Mouse (Mus musculus): ENCODE results near the gene Phf21a.

Gene Phf21a

DNA sequence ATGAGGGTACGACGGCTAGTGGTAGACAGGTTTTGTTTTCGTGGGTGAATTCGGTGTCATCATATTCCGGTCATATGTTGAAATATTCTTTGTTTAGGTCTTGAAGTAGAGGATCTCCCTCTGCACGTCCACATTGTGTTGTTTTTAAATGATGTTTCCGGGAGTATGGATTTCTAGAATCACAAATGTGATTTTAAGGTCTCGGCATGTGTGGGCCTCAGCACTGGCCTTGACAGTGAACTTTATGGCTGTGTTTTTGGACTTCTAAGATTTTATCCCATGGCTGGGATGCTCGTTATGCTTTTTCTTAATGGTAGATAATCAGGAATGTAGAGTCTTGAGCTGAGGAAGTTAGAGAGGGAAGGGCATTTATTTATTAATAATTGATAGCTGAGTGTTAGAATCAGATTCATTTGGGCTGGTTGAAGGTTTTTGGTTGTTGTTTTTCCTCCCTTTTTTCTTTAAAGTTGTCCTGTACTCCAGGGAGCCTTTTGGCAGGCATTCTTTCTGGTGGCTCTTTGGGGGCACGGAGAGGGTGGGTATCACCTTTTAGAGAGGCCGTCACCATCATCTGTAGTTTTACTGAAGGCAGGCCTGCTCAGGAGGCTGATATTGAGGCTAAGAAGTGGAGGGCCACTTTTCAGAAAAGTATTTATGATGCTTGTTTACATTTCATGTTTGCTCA, 93.0 kb downstream of the Phf21a start:
- ChIA-PET CTCF (interaction anchor here in 2 of 4 experiments (0.7 to 1.8 kb wide), 2 partner anchors 49 to 202 kb away, joined by 3 to 5 read pairs; no protein-coding TSS in a partner anchor), POLR2A (interaction anchor here in 2 of 4 experiments (0.6 to 3.3 kb wide), 9 partner anchors 16 to 620 kb away, joined by 3 to 11 read pairs (median 4); no protein-coding TSS in a partner anchor)

DNA sequence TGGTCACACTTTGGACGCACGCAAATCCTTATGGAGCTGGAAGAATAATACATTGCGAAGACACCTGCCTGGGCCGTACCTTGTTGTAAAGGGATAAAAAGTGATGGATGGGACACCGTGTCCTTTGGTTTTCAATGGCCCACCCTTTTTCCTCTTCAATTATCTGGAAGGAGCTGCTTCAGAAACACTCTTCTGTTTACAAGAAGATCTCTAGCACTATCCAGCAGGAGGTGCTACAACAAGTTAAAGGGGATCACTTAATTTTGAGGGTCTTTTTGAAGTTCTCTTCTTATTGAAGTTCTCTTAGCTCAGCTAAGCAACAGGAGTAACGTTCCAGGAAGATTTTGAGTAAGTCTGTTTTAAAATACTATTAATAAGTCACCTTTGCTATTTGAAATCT, 94.1 kb downstream of the Phf21a start:
- CTCF ChIA-PET = interaction anchor here in 2 of 4 experiments (1.1 to 1.8 kb wide), 3 partner anchors 9 to 257 kb away, joined by 4 to 6 read pairs (median 5); no protein-coding TSS in a partner anchor
- POLR2A ChIA-PET = interaction anchor here in 3 of 4 experiments (0.6 to 3.3 kb wide), 10 partner anchors 15 to 224 kb away, joined by 3 to 11 read pairs (median 4); no protein-coding TSS in a partner anchor

DNA sequence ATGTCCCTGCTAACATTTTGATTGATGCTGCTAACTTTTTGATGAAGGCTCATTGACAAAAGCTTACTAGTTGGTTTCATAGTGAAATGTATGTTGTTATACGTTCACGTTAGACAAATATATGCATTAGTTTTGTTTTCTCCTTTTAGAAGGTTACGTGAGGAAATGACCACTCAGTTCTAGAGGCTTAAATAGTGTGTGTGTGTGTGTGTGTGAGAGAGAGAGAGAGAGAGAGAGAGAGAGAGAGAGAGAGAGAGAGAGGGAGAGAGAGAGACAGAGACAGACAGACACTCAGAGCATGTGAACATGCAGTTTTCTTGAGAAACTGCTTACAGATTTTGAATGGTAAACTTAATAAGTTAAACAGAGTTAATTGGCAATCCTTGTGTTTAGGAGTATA, 95.8 kb downstream of the Phf21a start:
- ChIA-PET POLR2A (interaction anchor here in 2 of 4 experiments (0.7 to 3.3 kb wide), 7 partner anchors 10 to 129 kb away, joined by 3 to 11 read pairs (median 3); no protein-coding TSS in a partner anchor), CTCF (interaction anchor here in 2 of 4 experiments (0.6 to 0.7 kb wide), 2 partner anchors 81 to 783 kb away, joined by 3 read pairs; no protein-coding TSS in a partner anchor)

DNA sequence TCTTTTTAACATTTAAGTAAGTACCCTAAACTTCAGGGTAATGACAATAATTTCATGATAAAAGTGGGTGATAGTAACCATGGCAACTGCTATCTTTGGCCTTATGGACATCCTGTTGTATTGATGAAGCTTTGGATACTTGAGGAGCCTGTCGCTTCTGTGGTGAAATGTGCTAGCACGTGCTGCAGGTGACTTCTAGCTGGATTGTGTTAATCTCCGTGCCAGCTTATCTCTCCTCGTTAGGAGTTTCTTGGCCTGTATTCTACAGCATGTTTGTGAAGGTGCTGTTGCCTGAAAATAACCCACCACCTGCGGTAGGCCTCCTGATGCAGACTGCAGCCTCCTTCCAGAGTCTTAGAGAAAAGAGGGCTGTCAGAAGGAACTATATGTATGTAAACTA, 98.0 kb downstream of the Phf21a start:
- POLR2A ChIA-PET = interaction anchor here in 2 of 4 experiments (0.7 to 1.3 kb wide), 2 partner anchors 12 to 238 kb away, joined by 3 read pairs; no protein-coding TSS in a partner anchor
- CTCF ChIA-PET = no interaction called here

DNA sequence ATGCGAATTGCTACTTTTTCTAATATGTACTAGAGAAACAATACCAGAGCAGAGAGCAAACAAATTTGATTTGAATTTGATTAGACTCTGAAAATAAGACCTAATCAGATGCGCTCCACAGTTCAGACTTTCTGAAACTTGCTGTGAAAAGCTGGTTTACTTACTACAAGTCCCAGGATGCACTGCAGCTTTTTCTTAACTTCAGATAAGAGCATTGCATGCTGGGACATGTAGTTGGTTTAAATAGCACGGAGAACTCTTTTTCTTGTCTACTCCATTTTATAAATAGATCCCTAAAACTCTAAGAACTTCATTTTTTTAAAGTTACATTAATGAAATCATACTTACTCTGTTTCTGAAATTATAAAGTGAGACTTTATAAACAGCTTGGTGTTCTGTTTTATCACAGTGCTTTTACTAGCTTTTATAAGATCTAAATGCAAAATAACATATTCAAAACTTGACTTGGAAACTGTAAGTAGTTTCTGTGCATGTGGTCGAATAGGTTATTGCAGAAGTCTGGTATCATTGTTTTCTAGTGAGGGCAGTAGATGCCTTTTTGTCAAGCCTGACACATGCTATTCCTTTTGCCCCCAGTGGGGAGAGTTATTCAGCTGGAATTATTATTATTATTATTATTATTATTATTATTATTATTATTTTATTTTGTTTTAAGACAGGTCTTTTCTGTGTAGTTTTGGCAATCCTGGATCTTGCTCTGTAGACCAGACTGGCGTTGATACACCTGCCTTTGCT, 99.1 kb downstream of the Phf21a start:
- ChIA-PET CTCF (interaction anchor here in 1 of 4 experiments (0.6 kb wide), 2 partner anchors 264 to 1594 kb away, joined by 3 to 4 read pairs; no protein-coding TSS in a partner anchor), POLR2A (interaction anchor here (0.6 to 2.1 kb wide), 10 partner anchors 9 to 237 kb away, joined by 3 to 6 read pairs (median 3); no protein-coding TSS in a partner anchor)

- POLR2A ChIA-PET = interaction anchor here in 1 of 4 experiments (0.9 to 1.7 kb wide), 4 partner anchors 16 to 177 kb away, joined by 3 to 8 read pairs (median 4); partner anchors contain the start of genes Large2 and Pex16
- CTCF ChIA-PET = interaction anchor here in 1 of 4 experiments (0.6 kb wide), 2 partner anchors 33 to 1803 kb away, joined by 3 read pairs; no protein-coding TSS in a partner anchor
These were observed 105.2 kb downstream of the Phf21a start for GRCm38 (mm10) chr2:92198126-92198525.

DNA sequence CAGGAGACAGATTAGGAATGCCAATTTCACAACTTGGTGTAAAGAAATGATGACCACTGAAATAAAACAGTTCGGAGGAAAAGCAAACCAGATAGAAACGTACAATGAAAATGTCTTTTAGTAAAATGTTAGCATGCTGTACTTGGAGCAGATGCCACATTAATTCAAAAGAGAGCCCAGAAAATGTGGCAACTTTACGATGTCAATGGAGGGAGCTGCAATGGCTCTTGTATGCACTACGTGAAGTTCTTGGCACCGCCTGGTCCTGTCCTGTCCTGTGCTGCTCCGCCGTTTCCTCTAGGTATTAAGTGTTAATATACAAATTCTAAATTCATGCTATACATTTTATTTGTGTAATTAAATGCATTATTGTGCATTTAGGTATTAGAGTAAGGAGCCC, 105.8 kb downstream of the Phf21a start:
- POLR2A ChIA-PET = interaction anchor here in 1 of 4 experiments (1.2 to 1.7 kb wide), 3 partner anchors 30 to 176 kb away, joined by 3 to 5 read pairs (median 4); partner anchors contain the start of genes Large2 and Pex16
- CTCF ChIA-PET = interaction anchor here in 3 of 4 experiments (0.6 to 1.6 kb wide), 3 partner anchors 24 to 142 kb away, joined by 3 to 13 read pairs (median 3); no protein-coding TSS in a partner anchor

DNA sequence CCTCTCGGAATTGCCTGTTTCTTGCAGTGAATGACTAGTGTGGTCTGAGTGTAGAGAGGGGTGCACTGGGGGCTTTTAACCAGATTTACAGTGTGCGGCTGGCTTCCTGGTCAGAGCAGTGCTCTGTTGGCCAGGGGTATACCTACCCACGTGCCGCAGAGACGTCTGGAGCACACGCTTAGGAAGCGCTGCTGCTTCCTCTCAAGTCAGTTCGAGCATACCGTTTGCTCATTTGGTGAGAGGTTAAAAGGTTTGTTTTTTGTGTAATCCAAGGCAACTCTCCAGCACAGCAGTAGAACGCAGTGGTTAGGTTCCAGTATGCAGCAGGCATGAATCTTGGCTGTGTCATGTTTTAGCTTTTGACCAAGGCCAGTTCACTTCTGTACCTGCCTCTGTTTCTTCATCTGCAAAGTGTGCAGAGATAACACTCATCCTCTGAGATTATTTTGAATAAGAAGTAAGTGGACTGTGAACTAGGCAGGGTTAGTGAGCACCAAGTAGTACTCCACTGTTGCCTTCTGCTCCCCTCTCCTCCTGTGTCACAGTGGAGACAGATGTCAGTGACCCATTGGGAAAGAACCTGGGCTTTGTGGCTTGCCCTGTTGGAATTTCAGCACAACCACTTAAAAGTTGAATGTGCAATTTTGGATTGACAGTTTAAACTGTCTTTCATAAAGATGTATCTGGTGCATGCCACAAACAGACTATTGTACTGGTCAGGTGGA, 106.8 kb downstream of the Phf21a start:
- ChIA-PET POLR2A (interaction anchor here in 2 of 4 experiments (0.7 to 1.5 kb wide), 6 partner anchors 10 to 17 kb away, joined by 3 to 7 read pairs (median 4); no protein-coding TSS in a partner anchor), CTCF (interaction anchor here in 1 of 4 experiments (1.6 kb wide), 1 partner anchor 31 kb away, joined by 3 read pairs; no protein-coding TSS in a partner anchor)

- ChIA-PET POLR2A (interaction anchor here in 3 of 4 experiments (0.5 to 2.2 kb wide), 11 partner anchors 8 to 195 kb away, joined by 3 to 11 read pairs (median 3); no protein-coding TSS in a partner anchor), CTCF (interaction anchor here in 1 of 4 experiments (0.6 kb wide), 1 partner anchor 244 kb away, joined by 3 read pairs; no protein-coding TSS in a partner anchor)
These were observed 109.6 kb downstream of the Phf21a start for GRCm38 (mm10) chr2:92202319-92203040.

GRCm38 (mm10) chr2:92205010-92205639, 112.2 kb downstream of the Phf21a start:
- ChIA-PET CTCF (no interaction called here), POLR2A (interaction anchor here in 1 of 4 experiments (1.4 to 1.6 kb wide), 2 partner anchors 18 to 71 kb away, joined by 3 to 4 read pairs; no protein-coding TSS in a partner anchor)

DNA sequence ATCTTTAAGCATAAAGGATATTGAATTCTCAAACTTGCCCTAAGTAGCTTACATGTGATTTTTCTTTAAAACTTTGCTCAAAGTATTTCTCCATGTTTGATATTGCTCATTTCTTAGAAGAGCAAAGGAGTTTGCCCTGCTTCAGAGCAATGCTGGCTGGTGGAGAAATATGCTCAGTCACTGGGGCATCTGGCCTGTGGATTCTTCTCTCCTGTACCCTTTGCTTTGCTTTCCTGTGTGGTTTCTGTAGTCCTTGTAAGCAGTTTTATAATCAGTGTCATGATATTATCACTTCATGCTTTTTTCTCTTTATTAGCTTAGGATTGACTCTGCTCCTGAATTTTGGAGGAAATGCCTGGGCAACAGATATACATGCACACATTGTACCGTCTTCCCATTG, 117.5 kb downstream of the Phf21a start:
- ChIA-PET POLR2A (no interaction called here), CTCF (no interaction called here)

DNA sequence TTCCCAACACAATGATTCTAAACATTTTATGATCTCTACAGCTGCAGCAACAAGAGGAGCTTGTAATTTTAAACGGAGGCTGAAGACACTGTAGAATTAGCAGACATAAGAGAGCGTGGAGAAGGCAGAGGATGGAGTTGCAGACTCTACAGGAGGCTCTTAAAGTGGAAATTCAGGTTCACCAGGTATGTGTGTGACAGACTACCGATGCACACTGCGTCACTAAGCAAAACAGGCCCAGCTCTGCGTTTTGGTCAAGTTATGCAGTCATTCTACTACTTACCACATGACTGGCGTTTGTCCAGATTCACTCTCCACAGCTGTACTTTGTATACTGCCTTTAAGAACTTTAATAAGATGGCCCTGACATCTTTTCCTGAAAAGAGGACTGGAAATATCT, 128.5 kb downstream of the Phf21a start:
- ChIA-PET CTCF (interaction anchor here in 1 of 4 experiments (0.7 kb wide), 1 partner anchor 9 kb away, joined by 3 read pairs; no protein-coding TSS in a partner anchor), POLR2A (interaction anchor here in 1 of 4 experiments (0.7 kb wide), 1 partner anchor 1087 kb away, joined by 5 read pairs; no protein-coding TSS in a partner anchor)

DNA sequence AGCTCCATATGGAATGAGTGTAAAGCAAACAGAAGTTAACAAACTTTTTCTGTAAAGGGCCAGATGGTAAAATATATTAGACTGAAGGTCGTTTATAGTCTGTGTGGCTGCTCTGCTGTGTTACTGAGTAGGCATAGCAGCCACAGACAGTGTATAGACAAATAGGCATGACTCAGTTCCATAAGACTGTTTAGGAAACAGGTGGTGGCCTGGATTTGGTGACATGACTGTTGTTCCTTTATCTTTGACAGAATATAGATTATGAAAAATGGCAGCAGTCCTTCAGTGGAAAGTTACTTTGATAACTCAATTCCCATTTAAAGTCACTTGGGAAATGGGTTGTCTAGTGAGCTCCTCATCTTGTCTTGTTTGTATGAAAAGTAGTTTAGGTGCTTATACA, 132.7 kb downstream of the Phf21a start:
- ChIA-PET POLR2A (interaction anchor here in 1 of 4 experiments (1.6 kb wide), 1 partner anchor 13 kb away, joined by 5 read pairs; no protein-coding TSS in a partner anchor), CTCF (no interaction called here)

DNA sequence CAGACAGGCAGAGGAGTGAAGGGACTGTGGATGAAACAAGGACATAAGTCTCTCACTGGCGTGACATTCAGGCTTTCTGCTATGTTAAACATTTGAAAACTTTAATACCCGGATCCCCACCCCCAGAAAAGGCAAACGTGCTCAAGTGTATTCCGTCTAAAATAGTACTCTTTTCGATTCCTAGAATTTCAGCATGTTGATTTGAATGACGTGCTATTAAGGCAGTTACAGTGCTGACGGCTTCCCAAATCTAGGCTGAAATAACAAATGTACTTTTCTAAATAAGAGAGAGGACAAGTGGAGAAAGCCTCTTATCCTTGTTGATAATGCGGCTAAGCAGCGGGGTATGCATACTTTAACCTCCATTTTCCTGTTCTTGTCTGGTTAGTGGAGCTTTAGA, 137.1 kb downstream of the Phf21a start:
- ChIA-PET CTCF (interaction anchor here in 1 of 4 experiments (0.7 kb wide), 2 partner anchors 138 to 957 kb away, joined by 3 to 5 read pairs; partner anchors contain the start of gene Trp53i11), POLR2A (interaction anchor here in 1 of 4 experiments (0.8 to 1.8 kb wide), 5 partner anchors 11 to 47 kb away, joined by 3 to 5 read pairs (median 4); no protein-coding TSS in a partner anchor)

GRCm38 (mm10) chr2:92231706-92232105, 138.8 kb downstream of the Phf21a start:
- ChIA-PET CTCF (interaction anchor here in 1 of 4 experiments (1.5 kb wide), 1 partner anchor 9 kb away, joined by 4 read pairs; no protein-coding TSS in a partner anchor), POLR2A (interaction anchor here in 2 of 4 experiments (0.8 to 1.8 kb wide), 6 partner anchors 13 to 76 kb away, joined by 3 to 5 read pairs (median 4); no protein-coding TSS in a partner anchor)

- ChIA-PET CTCF (no interaction called here), POLR2A (no interaction called here)
These were observed 141.9 kb downstream of the Phf21a start for GRCm38 (mm10) chr2:92234768-92235332.
